Mouse (Mus musculus): ENCODE measurements around the gene Zmynd15. TPM values are rescaled to one million over a fixed set of nuclear protein-coding genes. Genes with fewer than 3 reads are reported as not detected.
A peak's percentile ranks its signal among the peaks of the same experiment; 100 is the strongest.
"Not testable (repeated sequence)": the region's sequence is repeated elsewhere in the genome, so short reads cannot be mapped to it uniquely, and the experiment has no call there.

The Zmynd15 gene
- total RNA-seq, 2 experiments from 2014 or later = 1.4 to 2.1 TPM

DNA sequence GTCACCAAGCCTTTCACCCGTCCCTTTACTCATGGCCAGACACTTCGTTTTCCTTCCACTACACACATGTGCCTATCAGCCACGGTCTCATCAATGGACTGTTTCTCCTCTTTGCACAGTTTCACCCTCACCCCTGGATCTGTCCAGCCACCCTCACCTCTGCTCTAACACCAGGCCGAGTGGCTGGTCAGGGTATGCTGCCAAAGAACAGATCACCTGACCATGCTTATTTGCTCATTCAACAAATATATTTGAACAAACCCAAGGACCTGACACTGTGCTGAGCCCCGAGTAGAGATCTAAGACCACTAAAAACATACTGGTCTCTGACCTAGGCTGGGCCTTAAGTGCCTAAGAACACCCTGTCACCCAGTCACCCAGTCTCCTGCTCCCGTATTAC, 14.6 kb upstream of the Zmynd15 start:
- intact Hi-C loops (cut with DNase I) = no loop called here
- no peak for DNase-seq

DNA sequence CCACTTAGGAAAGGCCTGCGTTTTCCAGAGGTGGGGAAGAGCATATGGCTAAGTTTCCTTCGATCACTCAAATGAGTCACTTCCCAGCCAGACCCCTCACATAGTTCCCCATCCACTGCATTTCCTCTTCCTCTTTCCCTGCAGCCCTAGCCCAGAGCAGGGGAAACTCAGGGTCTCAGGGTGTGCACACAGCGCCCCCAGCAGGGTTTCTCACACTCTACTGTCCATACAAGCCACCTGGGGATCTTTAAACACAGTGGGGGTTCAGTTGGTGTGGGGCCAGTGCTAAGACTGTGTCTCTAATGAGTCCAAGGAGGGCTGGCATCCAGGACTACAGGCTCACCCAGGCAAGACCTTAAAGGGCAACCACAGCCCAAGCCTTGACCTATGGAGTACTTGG, 12.5 kb upstream of the Zmynd15 start:
- intact Hi-C loops (cut with DNase I) = no loop called here
- no peak for DNase-seq

DNA sequence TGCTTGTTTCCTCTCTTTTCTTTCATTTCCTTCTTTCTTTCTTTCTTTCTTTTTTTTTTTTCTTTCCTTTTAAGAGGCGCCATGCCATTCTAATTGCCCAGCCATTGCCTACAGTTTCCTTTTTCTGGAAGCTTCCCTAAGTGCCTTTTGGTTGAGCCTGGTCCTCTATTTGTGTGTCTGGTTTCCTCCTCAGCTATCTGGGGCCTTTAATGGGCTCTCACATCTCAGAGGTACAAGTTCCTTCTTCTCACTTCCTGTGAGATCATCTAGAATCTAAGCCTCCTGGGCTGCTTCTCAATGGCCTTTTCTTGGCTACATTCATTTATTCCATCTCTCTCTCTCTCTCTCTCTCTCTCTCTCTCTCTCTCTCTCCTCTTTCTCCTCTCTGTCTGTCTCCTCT, 11.9 kb upstream of the Zmynd15 start:
- intact Hi-C loops (cut with DNase I) = no loop called here
- no peak for DNase-seq

DNA sequence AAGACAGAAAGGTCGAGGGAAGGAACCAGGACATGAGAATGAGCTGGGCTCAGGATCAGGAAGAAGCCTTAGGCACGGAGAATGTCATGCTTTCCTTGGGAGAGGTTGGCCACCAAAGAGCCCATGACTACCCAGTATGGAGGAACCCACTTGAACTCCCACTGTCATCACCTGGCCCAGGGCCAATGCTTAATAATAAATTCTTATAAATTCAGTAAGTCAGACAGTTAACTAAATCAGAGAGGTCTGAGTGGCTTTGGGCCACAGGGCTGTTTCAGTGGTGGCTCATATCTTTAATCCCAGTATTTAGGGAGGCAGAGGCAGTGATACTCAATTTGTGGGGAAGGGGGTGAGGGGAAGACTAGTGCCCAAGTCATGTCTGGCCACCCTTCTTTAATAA, 8.3 kb upstream of the Zmynd15 start:
- intact Hi-C loops (cut with DNase I) = loop anchor here (2.0 kb wide), 1 partner anchor 18 kb away; the partner anchor contains the start of gene Arrb2
- no peak for DNase-seq

DNA sequence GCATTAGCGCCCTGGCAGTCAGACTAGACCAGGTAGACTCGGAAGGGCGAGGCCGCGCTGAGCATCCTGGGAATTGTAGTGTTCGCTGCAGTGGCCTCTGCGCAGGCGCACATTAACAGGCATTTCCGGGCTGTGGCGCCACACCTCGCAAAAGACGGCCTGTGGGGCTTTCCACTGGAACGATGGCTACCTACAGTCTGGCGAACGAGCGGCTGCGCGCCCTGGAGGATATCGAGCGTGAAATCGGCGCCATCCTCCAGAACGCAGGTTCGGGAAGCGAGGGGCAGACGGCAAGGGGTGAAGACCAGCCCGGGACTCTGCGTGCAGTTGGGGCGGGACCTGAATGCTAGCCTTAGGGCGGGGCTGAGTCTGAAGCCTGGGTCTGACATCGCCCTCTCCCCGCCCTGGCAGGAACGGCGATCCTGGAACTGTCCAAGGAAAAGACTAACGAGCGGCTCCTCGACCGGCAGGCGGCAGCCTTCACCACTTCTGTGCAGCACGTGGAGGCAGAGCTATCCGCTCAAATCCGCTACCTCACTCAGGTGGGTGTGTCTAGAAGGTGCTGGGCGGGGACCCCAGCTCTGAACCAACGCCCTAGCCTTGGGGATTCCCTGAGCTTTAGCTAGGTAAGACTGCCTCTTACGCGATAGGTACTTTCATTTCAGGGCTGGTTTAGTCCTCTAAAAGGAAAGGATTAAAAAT, 7.3 kb upstream of the Zmynd15 start, which contains the start of gene Med11:
Gene Med11, plus strand, starts transcription at position 123 of the 702 bp plus-strand sequence.
- intact Hi-C loops (cut with DNase I) = loop anchor here (1.0 to 2.0 kb wide), 2 partner anchors 19 to 54 kb away; partner anchors contain the start of gene Arrb2

DNA sequence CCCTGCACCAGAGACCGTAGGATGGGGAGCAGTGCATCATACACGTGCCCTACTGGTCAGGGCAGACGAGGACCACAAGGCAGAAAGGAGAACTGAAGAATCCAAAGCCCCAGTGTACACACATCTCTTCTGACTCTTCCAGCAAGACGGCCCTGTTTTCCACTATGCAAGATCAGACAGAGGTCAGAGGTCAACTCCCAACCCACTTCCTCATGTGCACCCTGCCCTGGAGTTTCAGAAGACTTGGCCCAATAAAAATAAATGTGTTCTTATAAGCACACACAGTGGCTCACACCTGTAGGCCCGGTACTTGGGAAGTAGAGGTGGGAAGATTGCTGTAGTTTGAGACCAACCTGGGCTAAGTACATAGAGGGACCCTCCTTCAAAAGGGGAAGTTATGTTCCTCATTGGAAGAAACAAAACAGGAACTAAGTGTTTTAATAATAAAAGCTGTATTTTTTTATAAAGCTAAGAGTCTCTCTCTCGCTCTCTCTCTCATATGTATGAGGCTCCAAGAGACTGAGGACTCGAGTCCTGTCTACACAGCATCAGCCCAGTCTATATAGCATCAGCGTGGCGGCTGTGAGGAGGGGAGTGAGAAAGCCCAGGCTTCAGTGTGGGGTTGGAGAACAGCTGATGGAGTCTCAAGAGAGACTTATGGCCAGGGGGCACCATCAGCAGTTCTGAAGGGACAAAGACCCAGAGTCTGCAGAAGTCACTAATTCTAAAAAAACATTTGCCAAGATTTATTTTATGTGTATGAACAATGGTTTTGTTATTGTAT, 5.8 kb upstream of the Zmynd15 start:
- intact Hi-C loops (cut with DNase I) = no loop called here
- DNase-seq = peak in 1 of 2 experiments; percentile 20

More for the DNA sequence above, 7.3 kb upstream of the Zmynd15 start, which contains the start of gene Med11:
- peak; percentile 98 for DNase-seq

DNA sequence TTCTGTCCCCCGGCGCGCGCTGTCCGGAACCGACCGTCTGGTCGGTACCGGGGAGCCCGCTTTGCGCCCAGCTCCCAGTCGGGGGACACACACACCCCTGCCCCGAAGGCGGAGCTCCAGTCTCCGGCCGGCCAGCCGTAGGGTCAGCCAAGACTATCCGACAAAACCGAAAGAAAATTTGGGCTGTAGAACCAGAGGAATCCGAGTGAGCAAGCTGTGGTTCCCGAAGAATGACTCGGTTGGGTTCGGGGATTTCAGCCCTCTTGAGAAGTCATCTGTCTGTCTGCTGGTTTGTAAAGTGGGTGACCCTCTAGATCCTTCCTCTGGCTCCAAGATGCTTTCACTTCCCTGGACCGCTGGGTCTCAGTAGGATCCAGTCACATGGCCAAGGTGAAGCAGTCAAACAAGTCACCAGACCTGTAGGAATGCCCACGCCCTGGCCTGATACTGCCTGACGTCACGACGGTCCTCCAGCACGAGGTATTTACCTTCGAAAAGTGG, 418 bp downstream of the Zmynd15 start, which contains the start of gene Cxcl16:
Gene Cxcl16, minus strand, starts transcription at position 384 of the 501 bp plus-strand sequence.
- intact Hi-C loops (cut with DNase I) = no loop called here
- DNase-seq = peak; percentile 62 to 66

DNA sequence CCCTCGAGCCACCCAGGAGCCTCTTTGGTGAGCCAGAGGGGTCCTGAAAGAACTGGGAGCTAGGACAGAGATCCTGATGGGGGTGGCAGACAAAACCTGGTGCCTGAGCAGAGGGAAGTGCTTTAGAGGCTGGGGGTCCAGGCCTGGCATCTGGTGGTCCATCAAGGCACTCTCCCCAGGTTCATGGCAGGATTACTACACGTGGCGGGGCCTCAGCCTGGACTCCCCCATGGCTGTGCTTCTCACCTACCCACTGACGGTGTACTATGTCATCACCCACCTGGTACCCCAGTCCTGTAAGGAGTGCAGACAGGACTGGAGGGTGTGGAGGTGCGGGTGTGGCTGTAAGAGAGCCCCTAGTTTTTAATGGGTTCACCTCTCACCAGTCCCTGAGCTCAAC, 4.7 kb downstream of the Zmynd15 start:
- intact Hi-C loops (cut with DNase I) = no loop called here
- DNase-seq = no peak

DNA sequence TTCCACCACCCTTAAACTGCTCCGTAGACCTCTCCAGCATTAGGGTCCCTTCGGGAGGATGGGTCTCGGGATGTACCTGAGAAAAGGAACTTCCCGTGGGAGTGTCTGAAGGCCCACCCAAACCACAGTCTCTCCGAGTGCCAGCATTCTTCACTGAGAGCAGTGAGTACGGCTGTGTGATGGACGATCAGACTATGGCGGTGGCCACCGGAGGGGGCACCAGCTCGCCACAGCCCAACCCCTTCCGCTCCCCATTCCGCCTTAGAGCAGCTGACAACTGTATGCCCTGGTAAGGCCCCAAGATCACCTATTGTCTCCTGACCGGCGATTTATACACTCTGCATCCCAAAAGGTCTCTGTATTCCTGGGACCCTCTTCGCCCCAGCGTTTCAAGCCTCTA, 6.0 kb downstream of the Zmynd15 start:
- intact Hi-C loops (cut with DNase I) = no loop called here
- DNase-seq = no peak

DNA sequence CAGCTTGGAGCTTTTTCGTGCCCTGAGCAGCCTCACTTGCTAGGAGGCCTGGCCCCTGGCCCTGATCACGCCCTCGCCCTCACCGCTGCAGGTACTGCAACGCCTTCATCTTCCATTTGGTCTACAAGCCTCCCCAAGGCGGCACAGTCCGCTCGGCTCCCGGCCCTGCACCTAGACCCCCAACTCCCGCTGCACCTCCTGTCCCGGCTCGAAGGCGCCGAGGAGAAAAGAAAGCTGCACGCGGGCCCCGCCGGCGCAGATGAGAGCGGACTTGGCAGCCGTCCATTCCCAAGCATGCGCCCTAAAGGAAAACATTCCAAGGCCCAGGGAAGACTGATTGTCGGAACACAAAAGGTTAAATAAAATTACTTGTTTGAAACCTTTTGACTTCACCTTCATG, 6.6 kb downstream of the Zmynd15 start:
- peak; percentile 44 to 46 for DNase-seq
- intact Hi-C loops (cut with DNase I) = no loop called here

DNA sequence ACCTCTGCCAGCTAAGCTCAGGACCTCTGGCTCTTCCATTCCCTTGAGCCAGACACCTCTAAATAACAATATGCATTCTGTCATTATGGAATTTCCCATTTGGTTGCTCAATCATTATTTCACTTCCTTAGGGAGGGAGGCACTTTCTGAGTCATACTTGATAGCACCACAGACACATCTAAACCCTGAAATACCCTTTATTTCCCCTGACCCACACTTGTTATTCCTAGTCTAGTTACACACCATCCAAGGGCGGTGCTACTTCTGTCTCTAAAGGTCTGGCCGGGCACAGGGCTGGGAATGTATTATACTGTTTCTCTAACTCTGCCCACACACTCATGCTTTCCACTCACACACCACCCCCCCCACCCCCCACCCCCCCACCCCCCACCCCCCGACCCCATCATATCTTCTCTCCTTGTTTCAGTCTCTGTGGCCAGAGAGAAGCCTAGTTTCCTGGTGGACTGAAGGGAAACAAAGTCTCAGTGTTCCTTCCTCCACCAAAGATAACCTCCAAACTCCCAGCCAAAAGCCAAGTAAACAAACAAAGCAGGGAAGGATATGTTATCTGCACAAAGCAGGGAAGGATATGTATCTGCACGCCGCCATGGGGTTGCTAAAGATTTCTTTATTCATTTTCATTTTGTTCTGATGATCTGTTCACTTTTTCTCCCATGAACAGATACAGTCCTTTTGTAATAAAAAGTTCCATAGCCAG, 8.8 kb downstream of the Zmynd15 start:
- intact Hi-C loops (cut with DNase I) = no loop called here
- DNase-seq = no peak

DNA sequence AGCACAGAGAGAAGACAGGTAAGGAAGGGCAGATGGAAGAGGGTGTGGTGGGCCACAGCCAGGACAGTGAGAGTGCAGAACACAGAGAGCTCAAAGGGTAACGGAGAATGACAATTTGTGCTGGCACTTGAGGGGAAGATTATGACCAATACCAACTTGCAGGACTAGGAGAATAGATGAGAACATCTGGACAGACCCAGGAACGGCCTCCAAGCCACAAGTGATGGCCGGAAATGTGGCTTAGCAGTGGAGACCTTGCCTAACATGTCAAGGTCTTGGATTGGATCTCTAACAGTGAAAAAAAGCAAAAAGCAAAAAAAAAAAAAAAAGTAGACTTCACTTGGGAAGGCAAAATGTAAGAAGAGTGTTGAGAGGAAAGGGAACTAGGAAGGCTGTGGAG, 10.5 kb downstream of the Zmynd15 start:
- intact Hi-C loops (cut with DNase I) = no loop called here
- DNase-seq = no peak

DNA sequence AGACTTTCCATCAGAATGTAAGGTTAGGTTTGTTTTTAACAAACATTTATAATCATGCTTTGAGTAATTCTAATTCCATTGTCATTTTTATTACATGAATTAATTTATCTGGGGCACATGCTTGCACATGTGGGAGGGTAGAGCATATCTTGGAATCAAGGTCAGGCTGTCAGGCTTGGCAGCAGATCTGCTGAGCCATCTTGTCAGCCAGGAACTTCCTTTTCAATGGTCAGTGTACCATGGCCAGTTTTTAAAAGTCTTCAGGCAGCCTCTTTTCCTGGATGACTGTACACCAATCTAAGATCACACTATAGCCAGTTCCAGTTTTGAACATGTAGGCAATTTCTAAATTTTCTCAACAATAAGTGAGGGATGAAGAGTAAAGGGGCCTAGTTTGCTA, 13.5 kb downstream of the Zmynd15 start:
- intact Hi-C loops (cut with DNase I) = no loop called here
- no peak for DNase-seq

DNA sequence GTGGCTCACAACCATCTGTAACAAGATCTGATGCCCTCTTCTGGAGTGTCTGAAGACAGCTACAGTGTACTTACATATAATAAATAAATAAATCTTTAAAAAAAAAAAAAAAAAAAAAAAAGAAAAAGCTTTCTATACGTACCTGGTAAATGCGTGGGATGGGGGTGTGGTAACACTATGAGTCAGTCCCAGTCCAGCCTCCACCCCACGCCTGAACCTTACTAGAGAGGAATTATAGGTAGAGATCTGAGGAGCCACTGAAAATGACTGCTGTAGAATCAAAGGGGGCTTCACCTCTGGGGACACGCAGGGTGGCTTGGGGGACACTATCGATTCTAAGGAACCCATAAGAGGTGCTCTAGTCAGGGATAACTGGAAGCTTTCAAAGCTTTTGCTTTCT, 14.1 kb downstream of the Zmynd15 start:
- intact Hi-C loops (cut with DNase I); DNase-seq: not testable (repeated sequence)

DNA sequence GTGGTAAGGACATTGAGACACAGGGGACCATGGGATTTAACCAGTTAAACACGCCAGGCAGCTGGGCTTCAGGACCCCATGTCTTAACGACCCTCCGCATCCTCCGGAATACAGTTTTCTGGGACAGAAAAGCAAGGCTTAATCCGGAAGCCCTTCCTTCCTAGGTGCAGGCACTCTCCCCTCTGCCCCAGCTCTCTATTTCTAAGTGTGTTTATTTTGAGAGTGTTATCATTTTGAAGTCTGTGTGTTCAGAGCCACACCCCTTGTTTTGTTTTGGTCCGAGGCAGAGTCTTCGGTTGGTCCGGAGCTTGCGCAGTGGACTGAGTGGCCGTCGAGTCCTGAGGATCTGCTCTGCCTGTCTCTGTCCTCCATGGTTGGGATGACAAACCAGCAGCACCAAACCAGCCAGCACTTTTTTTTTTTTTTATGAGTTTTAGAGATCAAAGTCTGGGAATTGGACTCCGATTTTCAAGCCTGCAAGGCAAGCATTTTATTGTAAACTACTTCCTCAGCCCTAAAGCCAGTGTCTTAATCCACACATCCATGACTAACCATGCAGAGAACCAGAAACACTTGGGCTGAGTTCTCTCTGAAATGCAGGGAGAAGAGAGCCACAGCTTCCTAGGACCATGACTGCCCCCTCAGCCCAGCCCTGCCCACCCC, 15.8 kb downstream of the Zmynd15 start:
- intact Hi-C loops (cut with DNase I) = no loop called here
- DNase-seq = no peak

DNA sequence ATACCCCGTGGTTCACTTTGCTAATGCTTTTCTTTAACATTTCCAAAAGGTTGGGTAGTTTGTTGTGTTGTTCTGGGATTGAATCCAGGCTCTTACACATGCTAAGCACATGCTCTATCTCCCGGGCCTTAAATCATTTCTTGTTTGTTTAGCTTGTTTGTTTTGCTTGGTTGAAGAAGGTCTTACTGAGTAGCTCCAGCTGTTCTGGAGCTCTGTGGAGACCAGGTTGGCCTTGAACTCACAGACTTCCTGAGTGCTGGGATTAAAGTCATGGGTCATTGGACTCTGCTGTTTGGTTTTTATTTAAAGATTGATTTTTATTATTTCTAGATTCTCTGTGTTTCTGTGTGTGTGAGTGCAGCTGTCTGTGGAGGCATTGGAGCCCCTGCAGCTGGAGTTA, 26.3 kb downstream of the Zmynd15 start:
- intact Hi-C loops (cut with DNase I) = no loop called here
- DNase-seq = no peak

DNA sequence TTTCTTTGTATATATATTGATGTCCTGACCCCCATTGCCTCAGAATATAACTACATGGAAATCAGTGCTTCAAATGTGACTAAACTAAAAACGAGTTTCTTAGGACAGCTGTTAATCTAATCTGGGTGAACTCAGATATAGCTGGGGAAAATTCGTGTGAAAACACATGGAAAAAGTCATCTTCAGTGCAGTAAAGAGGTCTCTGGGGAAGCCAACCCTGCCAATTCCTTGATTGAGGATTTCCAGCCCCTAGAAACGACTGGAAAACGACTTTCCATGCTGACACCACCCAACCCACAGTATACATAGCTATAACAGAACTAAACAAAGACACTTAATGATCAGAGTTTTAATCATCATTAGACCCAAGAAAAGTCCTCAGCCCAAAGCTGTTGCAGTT, 28.6 kb downstream of the Zmynd15 start:
- DNase-seq = peak; percentile 57 to 66
- intact Hi-C loops (cut with DNase I) = no loop called here

DNA sequence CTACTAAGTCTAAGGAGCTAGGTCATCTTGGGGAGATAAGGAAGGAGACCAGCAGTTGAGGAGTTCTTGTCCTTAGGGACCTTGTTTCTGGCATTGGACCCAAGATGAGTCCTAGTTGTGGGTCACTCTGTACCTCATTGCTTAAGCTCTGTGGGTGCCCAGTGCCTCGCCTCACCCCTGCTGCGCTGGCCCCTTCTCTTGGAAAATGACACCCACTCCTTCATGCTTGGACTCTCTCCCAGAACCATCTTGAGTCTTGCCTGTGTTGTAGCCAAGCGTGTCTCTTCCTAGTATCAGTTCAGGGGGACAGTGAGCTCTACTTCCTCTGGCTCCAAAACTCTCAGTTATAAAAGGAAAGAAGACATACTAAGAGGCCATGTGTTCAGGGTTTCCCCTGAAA, 29.9 kb downstream of the Zmynd15 start:
- peak in 1 of 2 experiments; percentile 33 for DNase-seq
- intact Hi-C loops (cut with DNase I) = no loop called here

DNA sequence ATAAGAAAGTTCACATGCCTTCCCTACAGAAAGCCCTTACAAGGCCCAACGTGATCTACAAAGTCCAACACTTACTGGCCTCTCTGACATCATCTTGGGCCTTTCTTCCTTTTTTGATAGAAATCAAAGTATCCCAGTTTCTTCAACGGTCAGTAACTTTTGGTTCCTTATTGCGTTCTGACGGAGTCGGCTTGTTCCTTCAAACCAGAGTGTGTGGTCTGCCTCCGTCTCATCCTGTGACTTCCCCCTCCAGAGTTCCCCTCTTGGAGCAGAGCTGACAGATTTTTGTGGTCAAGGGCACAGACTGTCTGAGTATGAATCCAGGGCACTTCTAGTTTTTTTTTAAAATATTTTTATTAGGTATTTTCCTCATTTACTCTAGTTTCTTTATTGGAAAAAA, 30.5 kb downstream of the Zmynd15 start:
- DNase-seq = no peak
- intact Hi-C loops (cut with DNase I) = no loop called here
